Mouse (Mus musculus) limb, embryonic 15.5 days (tissue): ENCODE data around the gene Slc30a5. TPM values are rescaled to one million over a fixed set of nuclear protein-coding genes. Genes with fewer than 3 reads are reported as not detected.
"Not testable (repeated sequence)": the region's sequence is repeated elsewhere in the genome, so short reads cannot be mapped to it uniquely, and the experiment has no call there.

Experiments
- ATAC-seq: fragments of 200-750 bp; cut with Nextera tagmentation; 2 replicates; pipeline ENCODE4 v1.8.0; 2017; ENCODE audit warnings: low read depth, moderate TSS enrichment; ENCODE audit not compliant: insufficient number of reproducible peaks, low FRiP score, low TSS enrichment
- H3K27ac ChIP-seq: fragments of 300-500 bp; sonication (generic); 2 replicates; pipeline ENCODE4 v1.5.1; 2015; ENCODE audit warnings: moderate library complexity, mild to moderate bottlenecking, inconsistent platforms
- H3K27me3 ChIP-seq: fragments of 300-500 bp; sonication (generic); 2 replicates; pipeline ENCODE4 v1.6.1; 2015; ENCODE audit warnings: inconsistent platforms
- H3K36me3 ChIP-seq: fragments of 300-500 bp; sonication (generic); 2 replicates; pipeline ENCODE4 v1.6.1; 2015; ENCODE audit warnings: inconsistent platforms
- H3K4me1 ChIP-seq: fragments of 300-500 bp; sonication (generic); 2 replicates; pipeline ENCODE4 v1.6.1; 2015; ENCODE audit warnings: inconsistent platforms
- H3K4me2 ChIP-seq: fragments of 300-500 bp; sonication (generic); 2 replicates; pipeline ENCODE4 v1.6.1; 2015; ENCODE audit warnings: mild to moderate bottlenecking, inconsistent platforms
- H3K4me3 ChIP-seq: fragments of 300-500 bp; sonication (generic); 2 replicates; pipeline ENCODE4 v1.5.1; 2015; ENCODE audit warnings: mild to moderate bottlenecking, inconsistent platforms
- H3K9ac ChIP-seq: fragments of 300-500 bp; sonication (generic); 2 replicates; pipeline ENCODE4 v1.6.1; 2015; ENCODE audit warnings: inconsistent platforms
- H3K9me3 ChIP-seq: fragments of 300-500 bp; sonication (generic); 2 replicates; pipeline ENCODE4 v1.6.1; 2016; ENCODE audit warnings: inconsistent platforms
- WGBS: fragments of 180-500 bp; shearing (Covaris S2); methylation state at CpG from one replicate; pipeline ENCODE4 v1.1.7; 2015; 5-methylcytosine and 5-hydroxymethylcytosine counted together
- polyA plus RNA-seq: library from polyadenylated mRNA; unstranded; fragments of >200 nt; fragmentation: Nextera tagmentation; extraction: Ambion mirVana; gene quantifications from 2 replicates; pipeline ENCODE4 v1.2.1, GENCODE M21; 2015

The Slc30a5 gene
- polyA plus RNA-seq, 1 experiment from 2014 or later = 64.1 TPM

GRCm38 (mm10) chr13:100833640-100834002 is 394 bp upstream of the Slc30a5 start:
- H3K27me3 ChIP-seq = no peaks in the 10 kb centered on the region
- peaks cover 17% of the 10 kb centered on the region for H3K4me1 ChIP-seq
- ATAC-seq = no peak; the same call in 1 of the 2 replicates
- H3K36me3 ChIP-seq = no peaks in the 10 kb centered on the region
- H3K4me3 ChIP-seq = peak overlapping the region; percentile 81
- H3K4me2 ChIP-seq = peak overlapping the region; percentile 34
- no peak overlapping the region for H3K27ac ChIP-seq
- H3K9me3 ChIP-seq = no peaks in the 10 kb centered on the region
- 56% methylated on average over 6 of the region's 6 CpGs for WGBS
- H3K9ac ChIP-seq = no peak overlapping the region

- peaks cover 17% of the 10 kb centered on the region for H3K4me1 ChIP-seq
- no peaks in the 10 kb centered on the region for H3K27me3 ChIP-seq
- H3K36me3 ChIP-seq = peaks cover 9% of the 10 kb centered on the region
- ATAC-seq = no peak
- H3K4me2 ChIP-seq = peak overlapping the region; percentile 55
- WGBS = 2% methylated on average over 8 of the region's 8 CpGs
- peak overlapping the region; percentile 92 for H3K9ac ChIP-seq
- peak overlapping the region; percentile 81 for H3K4me3 ChIP-seq
- no peaks in the 10 kb centered on the region for H3K9me3 ChIP-seq
- H3K27ac ChIP-seq = peak overlapping the region; percentile 92
Observed at GRCm38 (mm10) chr13:100832188-100832587, 1.0 kb downstream of the Slc30a5 start.

GRCm38 (mm10) chr13:100831123-100831522 is 2.1 kb downstream of the Slc30a5 start:
- no peak overlapping the region for H3K9ac ChIP-seq
- ATAC-seq = no peak
- no peaks in the 10 kb centered on the region for H3K27me3 ChIP-seq
- 82% methylated on average over 6 of the region's 6 CpGs for WGBS
- H3K36me3 ChIP-seq = peaks cover 17% of the 10 kb centered on the region
- peak overlapping the region; percentile 47; the same call in 1 of the 2 replicates for H3K27ac ChIP-seq
- no peaks in the 10 kb centered on the region for H3K9me3 ChIP-seq
- peaks cover 17% of the 10 kb centered on the region for H3K4me1 ChIP-seq
- H3K4me3 ChIP-seq = no peak overlapping the region
- H3K4me2 ChIP-seq = peak overlapping the region; percentile 55; the same call in 1 of the 2 replicates

- H3K9me3 ChIP-seq = no peaks in the 10 kb centered on the region
- H3K4me1 ChIP-seq = peaks cover 4% of the 10 kb centered on the region; the same call in 1 of the 2 replicates
- no peak overlapping the region for H3K4me2 ChIP-seq
- peaks cover 62% of the 10 kb centered on the region for H3K36me3 ChIP-seq
- 88% methylated on average over 9 of the region's 9 CpGs for WGBS
- no peaks in the 10 kb centered on the region for H3K27me3 ChIP-seq
- H3K9ac ChIP-seq = no peak overlapping the region
- no peak for ATAC-seq
- H3K27ac ChIP-seq = no peak overlapping the region
- H3K4me3 ChIP-seq = no peak overlapping the region
Observed at GRCm38 (mm10) chr13:100825627-100826410, 7.4 kb downstream of the Slc30a5 start.

GRCm38 (mm10) chr13:100824916-100825315 is 8.3 kb downstream of the Slc30a5 start:
- H3K4me3 ChIP-seq = no peak overlapping the region
- H3K27ac ChIP-seq = no peak overlapping the region
- no peaks in the 10 kb centered on the region for H3K4me1 ChIP-seq
- no peak overlapping the region for H3K9ac ChIP-seq
- H3K9me3 ChIP-seq = no peaks in the 10 kb centered on the region
- H3K27me3 ChIP-seq = no peaks in the 10 kb centered on the region
- WGBS = 83% methylated on average over 3 of the region's 3 CpGs
- ATAC-seq = no peak
- H3K4me2 ChIP-seq = no peak overlapping the region
- H3K36me3 ChIP-seq = peaks cover 69% of the 10 kb centered on the region

GRCm38 (mm10) chr13:100824306-100824705 is 8.9 kb downstream of the Slc30a5 start:
- no peaks in the 10 kb centered on the region for H3K4me1 ChIP-seq
- H3K9me3 ChIP-seq = no peaks in the 10 kb centered on the region
- H3K4me3 ChIP-seq = no peak overlapping the region
- no peak overlapping the region for H3K27ac ChIP-seq
- H3K36me3 ChIP-seq = peaks cover 74% of the 10 kb centered on the region
- H3K9ac ChIP-seq = no peak overlapping the region
- no peak for ATAC-seq
- no peak overlapping the region for H3K4me2 ChIP-seq
- 83% methylated on average over 6 of the region's 6 CpGs for WGBS
- no peaks in the 10 kb centered on the region for H3K27me3 ChIP-seq

- Histone ChIP-seq H3K27ac (no peak overlapping the region), H3K9me3 (no peaks in the 10 kb centered on the region), H3K36me3 (peaks cover 77% of the 10 kb centered on the region), H3K4me2 (no peak overlapping the region), H3K4me3 (no peak overlapping the region), H3K9ac (no peak overlapping the region), H3K27me3 (no peaks in the 10 kb centered on the region), H3K4me1 (no peaks in the 10 kb centered on the region)
- WGBS = 90% methylated on average over 3 of the region's 3 CpGs
- no peak for ATAC-seq
Observed at GRCm38 (mm10) chr13:100823863-100824262, 9.4 kb downstream of the Slc30a5 start.

- no peak overlapping the region for H3K4me3 ChIP-seq
- ATAC-seq = no peak
- no peak overlapping the region for H3K4me2 ChIP-seq
- H3K9me3 ChIP-seq = no peaks in the 10 kb centered on the region
- no peak overlapping the region for H3K9ac ChIP-seq
- no peaks in the 10 kb centered on the region for H3K27me3 ChIP-seq
- peaks cover 75% of the 10 kb centered on the region for H3K36me3 ChIP-seq
- no peak overlapping the region for H3K27ac ChIP-seq
- WGBS = 86% methylated on average over 6 of the region's 6 CpGs
- no peaks in the 10 kb centered on the region for H3K4me1 ChIP-seq
Observed at GRCm38 (mm10) chr13:100814451-100814850, 18.8 kb downstream of the Slc30a5 start.

- WGBS = 97% methylated on average over 3 of the region's 3 CpGs
- no peak for ATAC-seq
- Histone ChIP-seq H3K36me3 (peaks cover 77% of the 10 kb centered on the region), H3K9me3 (no peaks in the 10 kb centered on the region), H3K4me2 (no peak overlapping the region), H3K27ac (no peak overlapping the region), H3K27me3 (no peaks in the 10 kb centered on the region), H3K9ac (no peak overlapping the region), H3K4me1 (no peaks in the 10 kb centered on the region), H3K4me3 (no peak overlapping the region)
Observed at GRCm38 (mm10) chr13:100805776-100806175, 27.5 kb downstream of the Slc30a5 start.

- Histone ChIP-seq H3K4me1 (no peaks in the 10 kb centered on the region), H3K36me3 (peaks cover 19% of the 10 kb centered on the region), H3K9ac (no peak overlapping the region), H3K27ac (no peak overlapping the region), H3K9me3 (no peaks in the 10 kb centered on the region), H3K27me3 (no peaks in the 10 kb centered on the region), H3K4me3 (no peak overlapping the region), H3K4me2 (no peak overlapping the region)
- WGBS = 91% methylated on average over 6 of the region's 6 CpGs
- ATAC-seq = no peak
Observed at GRCm38 (mm10) chr13:100797171-100797570, 36.1 kb downstream of the Slc30a5 start.

GRCm38 (mm10) chr13:100789083-100789482 is 44.1 kb downstream of the Slc30a5 start:
- no peaks in the 10 kb centered on the region for H3K36me3 ChIP-seq
- H3K27ac ChIP-seq = no peak overlapping the region
- 68% methylated on average over 3 of the region's 3 CpGs for WGBS
- H3K4me2 ChIP-seq = no peak overlapping the region
- peaks cover 11% of the 10 kb centered on the region for H3K4me1 ChIP-seq
- H3K27me3 ChIP-seq = no peaks in the 10 kb centered on the region
- no peak overlapping the region for H3K9ac ChIP-seq
- no peak for ATAC-seq
- H3K9me3 ChIP-seq = no peaks in the 10 kb centered on the region
- H3K4me3 ChIP-seq = no peak overlapping the region

GRCm38 (mm10) chr13:100788057-100788456 is 45.2 kb downstream of the Slc30a5 start:
- not testable (repeated sequence) for H3K4me2 ChIP-seq, ATAC-seq, H3K27ac ChIP-seq, H3K4me3 ChIP-seq, H3K27me3 ChIP-seq, H3K36me3 ChIP-seq, H3K9ac ChIP-seq, H3K9me3 ChIP-seq
- peaks cover 16% of the 10 kb centered on the region for H3K4me1 ChIP-seq
- WGBS = 92% methylated on average over 12 of the region's 14 CpGs
